ENCODE assay signal across 13 mouse cellular contexts in the genomic region with DNA sequence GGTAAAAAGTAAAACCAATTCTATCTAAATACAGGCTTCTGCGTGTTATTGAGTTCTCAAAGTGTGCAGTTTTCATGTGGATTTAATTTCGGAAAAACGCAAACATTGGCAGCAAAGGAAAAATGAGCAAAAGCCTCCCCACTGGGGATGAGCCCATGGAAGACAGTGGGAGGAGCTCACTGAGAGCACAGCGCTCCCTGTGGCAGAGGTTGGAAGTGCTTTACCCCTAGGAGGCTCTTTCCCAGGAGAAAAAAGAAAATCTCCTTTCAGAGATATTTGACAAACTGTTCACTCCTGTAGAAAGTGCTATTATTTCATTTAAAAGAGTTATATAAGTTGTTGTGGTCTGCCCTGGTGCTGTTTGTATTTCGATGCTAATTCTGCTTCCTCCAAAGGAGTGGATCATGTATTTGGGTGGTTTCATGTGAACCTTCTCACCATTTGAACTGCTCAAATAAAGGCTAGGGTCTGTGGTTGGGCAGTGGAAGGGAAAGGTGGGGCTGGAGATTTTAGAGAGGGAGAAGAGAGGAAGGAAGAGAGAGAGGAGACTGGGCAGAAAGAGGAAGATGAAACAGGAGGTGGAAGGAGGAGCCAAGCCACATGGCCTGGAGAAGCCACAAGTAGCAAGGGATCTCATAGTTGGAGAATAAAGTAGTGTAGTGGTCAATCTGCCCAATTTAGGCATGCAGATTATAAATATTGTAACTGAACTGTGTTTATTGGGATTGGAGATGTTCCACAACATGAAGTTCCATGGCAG.
DNase-seq lines count a peak whose midpoint lies in the region; ATAC-seq lines count a peak whose summit lies in the region.
"Had no signal": no experiment of that assay in that cellular context is flagged by ENCODE, and none has a peak within 500 bp of the region (broad histone marks: within the 10 kb centered on the region; RNA-seq: fewer than 3 reads in every experiment).

No protein-coding gene starts in this region.

- DNase-seq in layer of hippocampus, postnatal 10 days (ENCODE audit: low spot score in 2 of 2), result peak; percentile 10 to 23
- no peak for DNase-seq in layer of hippocampus, postnatal 14 days (ENCODE audit: low spot score in 2 of 2)
- peak; percentile 8 for DNase-seq in right cerebral cortex, postnatal 14 days
- no peak for DNase-seq in right cerebral cortex, postnatal 4 days
- peak; percentile 49 for DNase-seq in R1 (ENCODE audit: low read depth, low spot score)
- DNase-seq in mesoderm, embryonic 11.5 days (ENCODE audit: low read depth, low spot score), result peak; percentile 8
- DNase-seq: adrenal gland, postnatal 36 days; cerebellum, postnatal 36 days; kidney, adult 9 months; liver, embryonic 13.5 days; thymus, postnatal 14 days had no signal

- no peak for ATAC-seq in frontal cortex, adult (ENCODE audit: low TSS enrichment)
- ATAC-seq: hindbrain, embryonic 16.5 days had no signal

Comparison
In these comparisons a context has a peak if more than half of its experiments do, and no peak if none do; other contexts are left out.
1. DNase-seq: peak in layer of hippocampus, postnatal 10 days (2 of 2), right cerebral cortex, postnatal 14 days (single experiment), R1 (single experiment) and mesoderm, embryonic 11.5 days (single experiment); none in layer of hippocampus, postnatal 14 days (0 of 2) and right cerebral cortex, postnatal 4 days (single experiment).